Mouse (Mus musculus) spleen, adult 2 months (tissue): Measurements from ENCODE around the gene Pwwp2a.

Experiments
- CTCF ChIP-seq: fragments of 200-500 bp; IDR thresholded peaks from 2 replicates; pipeline ENCODE4 v1.5.1; 2011; ENCODE audit warnings: mild to moderate bottlenecking, inconsistent platforms; ENCODE audit not compliant: insufficient read depth, insufficient read length, insufficient replicate concordance; ENCODE audit errors: extremely low read depth
- POLR2A ChIP-seq: fragments of 200-500 bp; IDR thresholded peaks from 2 replicates; pipeline ENCODE4 v1.6.1; 2011; ENCODE audit warnings: low read depth, low read length, inconsistent platforms

DNA sequence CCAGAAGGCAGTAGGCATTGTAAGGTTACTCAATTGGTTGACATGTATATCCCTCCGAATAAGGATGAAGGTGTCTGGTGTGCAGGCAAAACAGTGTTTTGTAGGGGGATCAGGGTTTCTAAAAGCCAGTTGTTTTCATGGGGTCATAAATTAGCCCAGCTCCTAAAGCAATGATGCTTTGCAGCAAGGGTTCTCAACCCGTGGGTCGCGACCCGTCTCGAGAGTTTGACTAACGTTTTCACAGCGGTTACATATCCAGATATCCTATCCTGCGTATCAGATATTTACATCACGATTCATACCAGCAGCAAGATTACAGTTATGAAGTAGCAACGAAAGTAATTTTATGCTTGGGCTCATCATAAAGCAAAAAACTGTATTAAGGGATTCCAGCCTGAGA is 86.0 kb downstream of the Pwwp2a start:
- TF ChIP-seq CTCF (no peak), POLR2A (no peak)
